34 mouse cellular contexts compared by ENCODE assay signal in the genomic region with DNA sequence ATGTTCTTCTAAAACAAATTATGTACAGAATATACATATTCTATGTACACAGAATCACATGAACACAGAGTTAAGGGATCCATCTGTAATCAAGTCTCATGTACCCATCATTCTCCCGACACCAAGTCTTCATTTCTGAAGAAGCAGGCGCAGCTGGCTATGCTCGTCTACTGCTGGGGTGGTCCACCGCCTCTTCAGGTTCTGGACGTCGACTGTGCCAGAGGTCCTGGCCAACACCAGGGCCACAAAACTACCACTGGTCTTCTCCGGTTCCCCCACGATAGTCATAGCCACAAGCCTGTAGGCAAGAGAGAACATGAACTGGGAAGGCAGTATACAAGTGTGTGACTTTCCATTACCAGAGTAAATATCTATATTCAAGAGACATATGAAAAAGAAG.
"Had no signal": no experiment of that assay in that cellular context is flagged by ENCODE, and none has a peak within 500 bp of the region (broad histone marks: within the 10 kb centered on the region; RNA-seq: fewer than 3 reads in every experiment).

No protein-coding gene starts in this region.

- H3K4me1 ChIP-seq: heart, embryonic 10.5 days; heart, embryonic 13.5 days; heart, embryonic 15.5 days; hindbrain, embryonic 12.5 days; hindbrain, embryonic 15.5 days; intestine, embryonic 15.5 days; kidney, embryonic 15.5 days had no signal

- H3K4me3 ChIP-seq: heart, embryonic 10.5 days; heart, embryonic 13.5 days; heart, embryonic 15.5 days; hindbrain, embryonic 10.5 days; hindbrain, embryonic 12.5 days; hindbrain, embryonic 13.5 days; hindbrain, embryonic 15.5 days; intestine, embryonic 15.5 days; kidney, embryonic 15.5 days; layer of hippocampus, adult 2 months had no signal

- DNase-seq: heart, postnatal 10 days; heart, postnatal 14 days; heart, postnatal 36 days; heart, postnatal 4 days; kidney, adult 11 months; kidney, adult 18-20 months; kidney, adult 2 months; kidney, adult 8-10 months; kidney, adult 9 months; kidney, postnatal 10 days; kidney, postnatal 14 days; kidney, postnatal 25 days; kidney, postnatal 36 days; kidney, postnatal 4 days; layer of hippocampus, adult 9-11 months; layer of hippocampus, postnatal 36 days had no signal

- ATAC-seq: hindbrain, embryonic 16.5 days; hindbrain, postnatal 0 days; inflammation-experienced regulatory T-cells, adult 6 months; intestine, embryonic 15.5 days; intestine, embryonic 16.5 days; intestine, postnatal 0 days had no signal

- H3K9ac ChIP-seq: heart, embryonic 13.5 days; heart, embryonic 15.5 days; hindbrain, embryonic 12.5 days; hindbrain, embryonic 13.5 days; hindbrain, embryonic 14.5 days; hindbrain, embryonic 15.5 days; intestine, embryonic 15.5 days; kidney, embryonic 15.5 days had no signal

- H3K36me3 ChIP-seq: heart, embryonic 10.5 days; heart, embryonic 15.5 days; intestine, embryonic 15.5 days had no signal

- H3K4me2 ChIP-seq: heart, embryonic 11.5 days; heart, embryonic 13.5 days; heart, embryonic 15.5 days; hindbrain, embryonic 12.5 days; hindbrain, embryonic 13.5 days; hindbrain, embryonic 14.5 days; hindbrain, embryonic 15.5 days; intestine, embryonic 15.5 days; kidney, embryonic 15.5 days had no signal

- H3K27ac ChIP-seq: heart, embryonic 10.5 days; heart, embryonic 13.5 days; heart, embryonic 15.5 days; hindbrain, embryonic 10.5 days; hindbrain, embryonic 12.5 days; hindbrain, embryonic 13.5 days; hindbrain, embryonic 14.5 days; hindbrain, embryonic 15.5 days; hindbrain, postnatal 0 days; intestine, embryonic 15.5 days; kidney, embryonic 15.5 days; kidney, postnatal 0 days; layer of hippocampus, adult 2 months had no signal

- H3K9me3 ChIP-seq: heart, embryonic 10.5 days; heart, embryonic 13.5 days; heart, embryonic 15.5 days; hindbrain, embryonic 12.5 days; hindbrain, embryonic 13.5 days; hindbrain, embryonic 15.5 days; intestine, embryonic 15.5 days; kidney, embryonic 15.5 days had no signal

- H3K27me3 ChIP-seq: heart, embryonic 13.5 days; heart, embryonic 15.5 days; hindbrain, embryonic 12.5 days; hindbrain, embryonic 13.5 days; hindbrain, embryonic 15.5 days; intestine, embryonic 15.5 days; kidney, embryonic 15.5 days had no signal
